Mouse (Mus musculus): Measurements from ENCODE around the gene Ubxn11. TPM values are rescaled to one million over a fixed set of nuclear protein-coding genes. Genes with fewer than 3 reads are reported as not detected.

Ubxn11 gene
- polyA plus RNA-seq, 1 experiment = 25.1 TPM

GRCm38 (mm10) chr4:134067833-134068544 lies 34.4 kb upstream of the Ubxn11 start:
- DNase-seq (ENCODE audit: low read depth) = no peak
- TF ChIP-seq CTCF (IDR thresholded peaks at IDR 0.05; ENCODE audit: borderline replicate concordance, extremely low read depth, insufficient read depth, insufficient read length) = no peak
- no peak for TF ChIP-seq POLR2A (IDR thresholded peaks at IDR 0.05; ENCODE audit: borderline replicate concordance, extremely low read depth, insufficient read depth, insufficient read length, poor library complexity, severe bottlenecking)

- DNase-seq (ENCODE audit: low read depth) = no peak
- no peak for TF ChIP-seq CTCF (IDR thresholded peaks at IDR 0.05; ENCODE audit: borderline replicate concordance, extremely low read depth, insufficient read depth, insufficient read length)
- TF ChIP-seq POLR2A (IDR thresholded peaks at IDR 0.05; ENCODE audit: borderline replicate concordance, extremely low read depth, insufficient read depth, insufficient read length, poor library complexity, severe bottlenecking) = no peak
These were observed 33.4 kb upstream of the Ubxn11 start for GRCm38 (mm10) chr4:134068793-134069580.

GRCm38 (mm10) chr4:134078694-134079093 lies 23.7 kb upstream of the Ubxn11 start:
- DNase-seq (ENCODE audit: low read depth) = peak; percentile 80
- no peak for TF ChIP-seq POLR2A (IDR thresholded peaks at IDR 0.05; ENCODE audit: borderline replicate concordance, extremely low read depth, insufficient read depth, insufficient read length, poor library complexity, severe bottlenecking)
- TF ChIP-seq CTCF (IDR thresholded peaks at IDR 0.05; ENCODE audit: borderline replicate concordance, extremely low read depth, insufficient read depth, insufficient read length) = peak; percentile 71

GRCm38 (mm10) chr4:134080674-134081073 lies 21.7 kb upstream of the Ubxn11 start:
- no peak for DNase-seq (ENCODE audit: low read depth)
- TF ChIP-seq CTCF (IDR thresholded peaks at IDR 0.05; ENCODE audit: borderline replicate concordance, extremely low read depth, insufficient read depth, insufficient read length) = no peak
- TF ChIP-seq POLR2A (IDR thresholded peaks at IDR 0.05; ENCODE audit: borderline replicate concordance, extremely low read depth, insufficient read depth, insufficient read length, poor library complexity, severe bottlenecking) = no peak

- DNase-seq (ENCODE audit: low read depth) = peak; percentile 60
- TF ChIP-seq CTCF (IDR thresholded peaks at IDR 0.05; ENCODE audit: borderline replicate concordance, extremely low read depth, insufficient read depth, insufficient read length) (no peak), POLR2A (IDR thresholded peaks at IDR 0.05; ENCODE audit: borderline replicate concordance, extremely low read depth, insufficient read depth, insufficient read length, poor library complexity, severe bottlenecking) (no peak)
These were observed 20.5 kb upstream of the Ubxn11 start for GRCm38 (mm10) chr4:134081730-134082386.

- TF ChIP-seq POLR2A (IDR thresholded peaks at IDR 0.05; ENCODE audit: borderline replicate concordance, extremely low read depth, insufficient read depth, insufficient read length, poor library complexity, severe bottlenecking) = no peak
- TF ChIP-seq CTCF (IDR thresholded peaks at IDR 0.05; ENCODE audit: borderline replicate concordance, extremely low read depth, insufficient read depth, insufficient read length) = no peak
- no peak for DNase-seq (ENCODE audit: low read depth)
These were observed 19.9 kb upstream of the Ubxn11 start for GRCm38 (mm10) chr4:134082460-134082859.

GRCm38 (mm10) chr4:134084999-134085398 lies 17.4 kb upstream of the Ubxn11 start:
- TF ChIP-seq CTCF (IDR thresholded peaks at IDR 0.05; ENCODE audit: borderline replicate concordance, extremely low read depth, insufficient read depth, insufficient read length) = no peak
- no peak for TF ChIP-seq POLR2A (IDR thresholded peaks at IDR 0.05; ENCODE audit: borderline replicate concordance, extremely low read depth, insufficient read depth, insufficient read length, poor library complexity, severe bottlenecking)
- no peak for DNase-seq (ENCODE audit: low read depth)

GRCm38 (mm10) chr4:134087412-134087811 lies 15.0 kb upstream of the Ubxn11 start:
- peak; percentile 39 for DNase-seq (ENCODE audit: low read depth)
- TF ChIP-seq POLR2A (IDR thresholded peaks at IDR 0.05; ENCODE audit: borderline replicate concordance, extremely low read depth, insufficient read depth, insufficient read length, poor library complexity, severe bottlenecking) (no peak), CTCF (IDR thresholded peaks at IDR 0.05; ENCODE audit: borderline replicate concordance, extremely low read depth, insufficient read depth, insufficient read length) (peak; percentile 82)

- no peak for DNase-seq (ENCODE audit: low read depth)
- TF ChIP-seq POLR2A (IDR thresholded peaks at IDR 0.05; ENCODE audit: borderline replicate concordance, extremely low read depth, insufficient read depth, insufficient read length, poor library complexity, severe bottlenecking) (no peak), CTCF (IDR thresholded peaks at IDR 0.05; ENCODE audit: borderline replicate concordance, extremely low read depth, insufficient read depth, insufficient read length) (no peak)
These were observed 13.3 kb upstream of the Ubxn11 start for GRCm38 (mm10) chr4:134089029-134089428.

- no peak for DNase-seq (ENCODE audit: low read depth)
- TF ChIP-seq CTCF (IDR thresholded peaks at IDR 0.05; ENCODE audit: borderline replicate concordance, extremely low read depth, insufficient read depth, insufficient read length) (no peak), POLR2A (IDR thresholded peaks at IDR 0.05; ENCODE audit: borderline replicate concordance, extremely low read depth, insufficient read depth, insufficient read length, poor library complexity, severe bottlenecking) (no peak)
These were observed 11.7 kb upstream of the Ubxn11 start for GRCm38 (mm10) chr4:134090521-134091224.

GRCm38 (mm10) chr4:134091225-134091529 lies 11.2 kb upstream of the Ubxn11 start:
- TF ChIP-seq POLR2A (IDR thresholded peaks at IDR 0.05; ENCODE audit: borderline replicate concordance, extremely low read depth, insufficient read depth, insufficient read length, poor library complexity, severe bottlenecking) (no peak), CTCF (IDR thresholded peaks at IDR 0.05; ENCODE audit: borderline replicate concordance, extremely low read depth, insufficient read depth, insufficient read length) (no peak)
- no peak for DNase-seq (ENCODE audit: low read depth)
